Mouse (Mus musculus) 3134 (cell line): ENCODE data around the gene Serpina3k.
"Not testable (repeated sequence)": the region's sequence is repeated elsewhere in the genome, so short reads cannot be mapped to it uniquely, and the experiment has no call there.

Experiments used
- DNase-seq: peaks from one replicate; pipeline ENCODE4 v3.0.0-alpha.2; 2011; ENCODE audit warnings: low spot score; ENCODE audit not compliant: insufficient read length; ENCODE audit errors: extremely low read depth

Serpina3k gene

GRCm38 (mm10) chr12:104386878-104387277 is 48.6 kb downstream of the Serpina3k start:
- not testable (repeated sequence) for DNase-seq

GRCm38 (mm10) chr12:104388477-104388876 is 50.2 kb downstream of the Serpina3k start:
- DNase-seq, result no peak

GRCm38 (mm10) chr12:104391057-104391456 is 52.8 kb downstream of the Serpina3k start:
- DNase-seq, result not testable (repeated sequence)
